8 mouse cellular contexts compared by ENCODE assay signal in genomic region chr2:27758414-27759301, GRCm38 (mm10).
DNase-seq lines count a peak whose midpoint lies in the region; ATAC-seq and TF ChIP-seq lines count a peak whose summit lies in the region.

No protein-coding gene starts in this region.

- no peaks in the 10 kb centered on the region for H3K27me3 ChIP-seq in embryonic facial prominence, embryonic 10.5 days (replicated peaks; ENCODE audit: low read depth, poor library complexity, severe bottlenecking)
- H3K27me3 ChIP-seq in intestine, embryonic 15.5 days (replicated peaks): no peaks in the 10 kb centered on the region
- no peaks in the 10 kb centered on the region for H3K27me3 ChIP-seq in spleen, adult 2 months (ENCODE audit: control insufficient read depth, insufficient read depth, low read length)

- peak overlapping the region; percentile 26; the same call in 1 of the 2 replicates for H3K4me3 ChIP-seq in embryonic facial prominence, embryonic 10.5 days
- no peak overlapping the region for H3K4me3 ChIP-seq in intestine, embryonic 15.5 days (replicated peaks)
- no peak overlapping the region for H3K4me3 ChIP-seq in spleen, adult 2 months (ENCODE audit: extremely low read depth, insufficient read depth, insufficient read length)

- TF ChIP-seq CTCF in spleen, adult 2 months (IDR thresholded peaks at IDR 0.05; ENCODE audit: extremely low read depth, insufficient read depth, insufficient read length, insufficient replicate concordance): no peak

- H3K4me2 ChIP-seq in intestine, embryonic 15.5 days (replicated peaks): peak overlapping the region; percentile 0; the same call in 1 of the 2 replicates

- peak; percentile 80 for ATAC-seq in intestine, embryonic 15.5 days

- no peak for TF ChIP-seq POLR2A in spleen, adult 2 months (IDR thresholded peaks at IDR 0.05; ENCODE audit: low read depth, low read length)

- no peaks in the 10 kb centered on the region for H3K9me3 ChIP-seq in embryonic facial prominence, embryonic 10.5 days
- H3K9me3 ChIP-seq in intestine, embryonic 15.5 days: no peaks in the 10 kb centered on the region

- 50% methylated on average over 20 of the region's 20 CpGs for WGBS in embryonic facial prominence, embryonic 10.5 days
- 40% methylated on average over 20 of the region's 20 CpGs for WGBS in intestine, embryonic 15.5 days
- 13% methylated on average over 20 of the region's 20 CpGs for WGBS in spleen, adult 2 months

- peak overlapping the region; percentile 82 for H3K27ac ChIP-seq in embryonic facial prominence, embryonic 10.5 days (replicated peaks)
- peak overlapping the region; percentile 68 for H3K27ac ChIP-seq in intestine, embryonic 15.5 days
- H3K27ac ChIP-seq in spleen, adult 2 months (ENCODE audit: insufficient read depth, low read length): peak overlapping the region; percentile 34

- DNase-seq in adrenal gland, postnatal 4 days (ENCODE audit: low spot score in 2 of 2): peak; percentile 68 to 83
- DNase-seq in embryonic facial prominence, embryonic 10.5 days (ENCODE audit: low spot score): peak; percentile 70
- DNase-seq in gastrocnemius, postnatal 4 days (ENCODE audit: low spot score in 2 of 2): peak; percentile 76 to 92
- DNase-seq in left cerebral cortex, adult 8-10 months (ENCODE audit: low spot score in 2 of 2): peak; percentile 65 to 89
- DNase-seq in lung, postnatal 36 days: peak; percentile 97
- DNase-seq in spleen, adult 2 months (ENCODE audit: low read depth in 1 of 2, low spot score in 2 of 2): peak in 1 of 2 experiments; percentile 18
- no peak for DNase-seq in T-cell, adult 2 months (ENCODE audit: low spot score)

- peaks cover 64% of the 10 kb centered on the region for H3K4me1 ChIP-seq in embryonic facial prominence, embryonic 10.5 days
- peaks cover 24% of the 10 kb centered on the region for H3K4me1 ChIP-seq in intestine, embryonic 15.5 days (replicated peaks)
- peaks cover 5% of the 10 kb centered on the region; the same call in 1 of the 2 replicates for H3K4me1 ChIP-seq in spleen, adult 2 months (ENCODE audit: control insufficient read depth, insufficient read depth, insufficient read length)

- H3K36me3 ChIP-seq in embryonic facial prominence, embryonic 10.5 days (replicated peaks): peaks cover 81% of the 10 kb centered on the region
- H3K36me3 ChIP-seq in intestine, embryonic 15.5 days: peaks cover 46% of the 10 kb centered on the region
- no peaks in the 10 kb centered on the region; the same call in 1 of the 2 replicates for H3K36me3 ChIP-seq in spleen, adult 2 months (ENCODE audit: control insufficient read depth, insufficient read depth, low read length)

- no peak overlapping the region for H3K9ac ChIP-seq in intestine, embryonic 15.5 days
